Mouse (Mus musculus) macrophage (primary cell): ENCODE results near the gene Nlrp4b. TPM values are rescaled to one million over a fixed set of nuclear protein-coding genes. Genes with fewer than 3 reads are reported as not detected.
"Not testable (repeated sequence)": the region's sequence is repeated elsewhere in the genome, so short reads cannot be mapped to it uniquely, and the experiment has no call there.

ENCODE experiments used
- H3K27ac ChIP-seq: fragments of 350-480 bp; formaldehyde crosslinking; 2 replicates; pipeline ENCODE4 v1.9.0; 2021
- H3K36me3 ChIP-seq: fragments of 350-480 bp; formaldehyde crosslinking; 2 replicates; pipeline ENCODE4 v1.9.0; 2021; ENCODE audit errors: inconsistent target
- H3K4me3 ChIP-seq: fragments of 350-480 bp; formaldehyde crosslinking; 2 replicates; pipeline ENCODE4 v1.9.0; 2021; ENCODE audit errors: inconsistent target
- H3K79me2 ChIP-seq: fragments of 350-480 bp; formaldehyde crosslinking; 2 replicates; pipeline ENCODE4 v1.9.0; 2021; ENCODE audit errors: inconsistent target
- WGBS: methylation state at CpG from one replicate; pipeline ENCODE4 v1.1.7; 2026; ENCODE audit warnings: inconsistent platforms; ENCODE audit not compliant: missing documents; 5-methylcytosine and 5-hydroxymethylcytosine counted together
- polyA plus RNA-seq: library from polyadenylated mRNA; stranded (reverse); fragments of 250-400 nt; gene quantifications from 3 replicates; pipeline ENCODE4 v1.2.4, GENCODE M21; 2018; ENCODE audit warnings: inconsistent platforms
- total RNA-seq, 78 experiments: library from RNA; depleted of rRNA; stranded (reverse); fragments of 250-400 nt; gene quantifications; 1 replicate in 9 of 78; 2 replicates in 24 of 78; 3 replicates in 43 of 78; 4 replicates in 2 of 78; pipeline ENCODE4 v1.2.4; 2018; ENCODE audit warnings: inconsistent platforms in 56 of 78

Nlrp4b gene
- total RNA-seq (2018; cell fraction: chromatin; rRNA removed): not detected
- total RNA-seq (2018; cell fraction: cytosol; rRNA removed): not detected
- not detected for total RNA-seq (2018; cell fraction: nucleus; rRNA removed)
- not detected in 3 replicates for polyA plus RNA-seq

- Histone ChIP-seq H3K27ac (no peak within 1 kb of the TSS), H3K4me3 (no peak within 1 kb of the TSS), H3K79me2 (no peaks in the 10 kb centered on the region), H3K36me3 (no peaks in the 10 kb centered on the region)
- WGBS: 86% methylated on average over 1 of the region's 1 CpGs
Observed at GRCm38 (mm10) chr7:10687489-10687888, at the start of gene Nlrp4b. TSS of gene Nlrp4b (plus strand) at chr7:10687789.

GRCm38 (mm10) chr7:10754264-10754663 is 66.7 kb downstream of the Nlrp4b start, which contains the start of gene Vmn1r71:
TSS of gene Vmn1r71 (minus strand) at chr7:10754364.
- H3K4me3 ChIP-seq: no peak within 1 kb of the TSS
- no peaks in the 10 kb centered on the region for H3K36me3 ChIP-seq
- H3K27ac ChIP-seq: no peak within 1 kb of the TSS
- no peaks in the 10 kb centered on the region for H3K79me2 ChIP-seq

- not testable (repeated sequence) for H3K36me3 ChIP-seq, H3K27ac ChIP-seq, H3K4me3 ChIP-seq, H3K79me2 ChIP-seq
Observed at GRCm38 (mm10) chr7:10757551-10757950, 70.0 kb downstream of the Nlrp4b start.

Other genes with a start within 250 kb of the Nlrp4b start
- not detected in 3 replicates for gene Vmn1r67, start 244.5 kb upstream of the Nlrp4b start, polyA plus RNA-seq
- gene Zik1, start 192.4 kb upstream of the Nlrp4b start, polyA plus RNA-seq: 0.57 to 1.7 TPM (median 0.68 TPM) in 3 replicates
- gene Vmn1r68, start 129.3 kb upstream of the Nlrp4b start, polyA plus RNA-seq: not detected in 3 replicates
- gene Vmn1r69, start 74.1 kb upstream of the Nlrp4b start, polyA plus RNA-seq: not detected in 3 replicates
- not detected in 3 replicates for gene Vmn1r70, start 56.3 kb upstream of the Nlrp4b start, polyA plus RNA-seq
- gene Vmn1r71, start 66.6 kb downstream of the Nlrp4b start, polyA plus RNA-seq: not detected in 3 replicates
- not detected in 3 replicates for gene Zscan4b, start 217.3 kb downstream of the Nlrp4b start, polyA plus RNA-seq